Mouse (Mus musculus) frontal cortex, postnatal 14 days (tissue): Measurements from ENCODE around the gene Pdzd4.

Experiments
- DNase-seq, 2 experiments: peaks; one replicate each; pipeline ENCODE4 v3.0.0; 2022; ENCODE audit warnings: low spot score in 2 of 2

Gene Pdzd4

GRCm38 (mm10) chrX:73824185-73825151, at the start of gene Pdzd4:
Gene Pdzd4 (minus strand): TSS chrX:73824969.
- peak; percentile 22 to 33 for DNase-seq

- DNase-seq: no peak
Measured at GRCm38 (mm10) chrX:73871956-73872355, 47.2 kb upstream of the Pdzd4 start.

- no peak for DNase-seq
Measured at GRCm38 (mm10) chrX:73871474-73871873, 46.7 kb upstream of the Pdzd4 start.

- DNase-seq: no peak
Measured at GRCm38 (mm10) chrX:73869334-73869733, 44.6 kb upstream of the Pdzd4 start.

GRCm38 (mm10) chrX:73867852-73868251, 43.1 kb upstream of the Pdzd4 start:
- DNase-seq: no peak

GRCm38 (mm10) chrX:73867256-73867655, 42.5 kb upstream of the Pdzd4 start:
- no peak for DNase-seq

- no peak for DNase-seq
Measured at GRCm38 (mm10) chrX:73864692-73865091, 39.9 kb upstream of the Pdzd4 start.

GRCm38 (mm10) chrX:73855087-73855408, 30.3 kb upstream of the Pdzd4 start:
- DNase-seq: no peak

GRCm38 (mm10) chrX:73854326-73855086, 29.7 kb upstream of the Pdzd4 start:
- DNase-seq: no peak

GRCm38 (mm10) chrX:73836691-73837090, 11.9 kb upstream of the Pdzd4 start:
- no peak for DNase-seq

GRCm38 (mm10) chrX:73835731-73836130, 11.0 kb upstream of the Pdzd4 start:
- no peak for DNase-seq

GRCm38 (mm10) chrX:73823747-73824146, 1.0 kb downstream of the Pdzd4 start:
- no peak for DNase-seq

- DNase-seq: no peak
Measured at GRCm38 (mm10) chrX:73816596-73817314, 8.0 kb downstream of the Pdzd4 start.

GRCm38 (mm10) chrX:73815072-73815471, 9.7 kb downstream of the Pdzd4 start:
- no peak for DNase-seq

GRCm38 (mm10) chrX:73805814-73806213, 19.0 kb downstream of the Pdzd4 start:
- no peak for DNase-seq

- peak in 1 of 2 experiments; percentile 36 for DNase-seq
Measured at GRCm38 (mm10) chrX:73798502-73798901, 26.3 kb downstream of the Pdzd4 start.

- no peak for DNase-seq
Measured at GRCm38 (mm10) chrX:73797511-73797910, 27.3 kb downstream of the Pdzd4 start.

- no peak for DNase-seq
Measured at GRCm38 (mm10) chrX:73793505-73793904, 31.3 kb downstream of the Pdzd4 start.

- DNase-seq: no peak
Measured at GRCm38 (mm10) chrX:73793039-73793438, 31.7 kb downstream of the Pdzd4 start.

- no peak for DNase-seq
Measured at GRCm38 (mm10) chrX:73788501-73788900, 36.3 kb downstream of the Pdzd4 start.

GRCm38 (mm10) chrX:73787225-73787558, 37.6 kb downstream of the Pdzd4 start:
- DNase-seq: no peak
